Mouse (Mus musculus) heart, adult 2 months (tissue): ENCODE results near the gene Olfr667.

ENCODE experiments used
- CTCF ChIP-seq: fragments of 200-600 bp; IDR thresholded peaks from 2 replicates; pipeline ENCODE4 v1.8.1; 2022; ENCODE audit warnings: antibody characterized with exemption, mild to moderate bottlenecking, moderate library complexity
- EP300 ChIP-seq: fragments of 200-500 bp; IDR thresholded peaks from 2 replicates; pipeline ENCODE4 v1.6.1; 2011; ENCODE audit warnings: low read depth, low read length, control low read depth; ENCODE audit not compliant: insufficient read depth
- POLR2A ChIP-seq: fragments of 200-500 bp; IDR thresholded peaks from 2 replicates; pipeline ENCODE4 v1.6.1; 2011; ENCODE audit warnings: mild to moderate bottlenecking, low read depth, low read length, control low read depth; ENCODE audit not compliant: insufficient read depth

DNA sequence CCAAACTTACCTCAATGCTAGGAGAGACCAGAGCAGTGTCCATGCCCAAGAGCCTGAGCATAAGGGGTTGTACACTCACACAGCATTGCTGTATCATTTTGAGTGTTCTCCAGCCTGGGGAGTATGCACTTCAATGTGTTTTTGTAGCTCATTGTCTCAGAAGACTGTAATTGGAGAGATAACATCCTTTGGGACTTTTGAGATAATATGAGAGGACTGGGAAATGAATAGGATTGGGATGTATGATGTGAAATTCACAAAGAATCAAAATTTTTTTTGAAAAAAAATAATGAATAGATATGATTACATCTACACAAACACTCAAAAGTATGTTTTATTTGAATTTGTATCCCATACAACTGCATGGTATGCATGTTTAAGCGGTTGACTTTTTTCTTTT lies 6.7 kb upstream of the Olfr667 start, which contains the start of gene Olfr668:
- TF ChIP-seq CTCF (no peak), POLR2A (no peak), EP300 (no peak)
